Mouse (Mus musculus) midbrain, embryonic 14.5 days (tissue): ENCODE results near the gene Dmap1. TPM values are rescaled to one million over a fixed set of nuclear protein-coding genes. Genes with fewer than 3 reads are reported as not detected.
A peak's percentile ranks its signal among the peaks of the same experiment; 100 is the strongest.

Experiments
- ATAC-seq: fragments of 200-750 bp; cut with Nextera tagmentation; 2 replicates; pipeline ENCODE4 v1.8.0; 2017; ENCODE audit warnings: moderate number of reproducible peaks, moderate library complexity; ENCODE audit not compliant: low FRiP score, low TSS enrichment
- DNase-seq: peaks from one replicate; pipeline ENCODE4 v3.0.0-alpha.2; 2015
- H3K27ac ChIP-seq: fragments of 300-500 bp; sonication (generic); replicated peaks from 2 replicates; pipeline ENCODE4 v1.5.1; 2014; ENCODE audit warnings: mild to moderate bottlenecking, low read depth, low read length, moderate library complexity
- H3K27me3 ChIP-seq: fragments of 300-500 bp; sonication (generic); 2 replicates; pipeline ENCODE4 v1.6.1; 2014; ENCODE audit warnings: low read length, control low read depth, mixed read lengths; ENCODE audit not compliant: control insufficient read depth, insufficient read depth
- H3K36me3 ChIP-seq: fragments of 300-500 bp; sonication (generic); 2 replicates; pipeline ENCODE4 v1.6.1; 2014; ENCODE audit warnings: low read length, control low read depth; ENCODE audit not compliant: control insufficient read depth, insufficient read depth
- H3K4me1 ChIP-seq: fragments of 300-500 bp; sonication (generic); 2 replicates; pipeline ENCODE4 v1.6.1; 2014; ENCODE audit warnings: mild to moderate bottlenecking, antibody characterized with exemption, low read length, control low read depth; ENCODE audit not compliant: control insufficient read depth, insufficient read depth
- H3K4me2 ChIP-seq: fragments of 300-500 bp; sonication (generic); 2 replicates; pipeline ENCODE4 v1.6.1; 2014; ENCODE audit warnings: mild to moderate bottlenecking, low read length, moderate library complexity
- H3K4me3 ChIP-seq: fragments of 300-500 bp; sonication (generic); replicated peaks from 2 replicates; pipeline ENCODE4 v1.5.1; 2014; ENCODE audit warnings: low read depth, low read length
- H3K9ac ChIP-seq: fragments of 300-500 bp; sonication (generic); replicated peaks from 2 replicates; pipeline ENCODE4 v1.6.1; 2014; ENCODE audit warnings: mild to moderate bottlenecking, low read length, moderate library complexity
- H3K9me3 ChIP-seq: fragments of 300-500 bp; sonication (generic); 2 replicates; pipeline ENCODE4 v1.6.1; 2016; ENCODE audit warnings: low read length, control low read depth, mixed read lengths; ENCODE audit not compliant: control insufficient read depth
- WGBS: fragments of 180-500 bp; shearing (Covaris S2); extraction: QIAGEN DNeasy Blood & Tissue Kit; methylation state at CpG from one replicate; pipeline ENCODE4 v1.1.7; 2014; 5-methylcytosine and 5-hydroxymethylcytosine counted together
- polyA plus RNA-seq: library from polyadenylated mRNA; unstranded; fragments of >200 nt; fragmentation: Nextera tagmentation; extraction: Ambion mirVana; gene quantifications from 2 replicates; pipeline ENCODE4 v1.2.1, GENCODE M21; 2014

The Dmap1 gene
- polyA plus RNA-seq, 1 experiment from 2014 or later = 91.5 TPM

- WGBS = 86% methylated on average over 4 of the region's 4 CpGs
- H3K27me3 ChIP-seq = no peaks in the 10 kb centered on the region
- no peak overlapping the region for H3K4me3 ChIP-seq
- no peak for DNase-seq
- H3K9ac ChIP-seq = no peak overlapping the region
- H3K9me3 ChIP-seq = no peaks in the 10 kb centered on the region
- no peak for ATAC-seq
- peak overlapping the region; percentile 78 for H3K27ac ChIP-seq
- H3K36me3 ChIP-seq = no peaks in the 10 kb centered on the region
- no peak overlapping the region for H3K4me2 ChIP-seq
- H3K4me1 ChIP-seq = peaks cover 19% of the 10 kb centered on the region
These were observed 45.9 kb downstream of the Dmap1 start for GRCm38 (mm10) chr4:117636152-117636551.

GRCm38 (mm10) chr4:117634642-117635041 is 47.4 kb downstream of the Dmap1 start:
- Histone ChIP-seq H3K4me3 (no peak overlapping the region), H3K27ac (no peak overlapping the region), H3K4me2 (no peak overlapping the region), H3K27me3 (no peaks in the 10 kb centered on the region), H3K9me3 (no peaks in the 10 kb centered on the region), H3K36me3 (no peaks in the 10 kb centered on the region), H3K4me1 (peaks cover 21% of the 10 kb centered on the region), H3K9ac (no peak overlapping the region)
- ATAC-seq = no peak
- no peak for DNase-seq
- 88% methylated on average over 7 of the region's 7 CpGs for WGBS

- Histone ChIP-seq H3K4me3 (no peak overlapping the region), H3K4me2 (no peak overlapping the region), H3K9me3 (no peaks in the 10 kb centered on the region), H3K4me1 (peaks cover 21% of the 10 kb centered on the region), H3K9ac (no peak overlapping the region), H3K27ac (0 out of 2 replicates have a peak overlapping the region, but pooled peaks have one; percentile 1), H3K36me3 (no peaks in the 10 kb centered on the region), H3K27me3 (no peaks in the 10 kb centered on the region)
- DNase-seq (no peak), ATAC-seq (no peak)
- 75% methylated on average over 5 of the region's 5 CpGs for WGBS
These were observed 48.5 kb downstream of the Dmap1 start for GRCm38 (mm10) chr4:117633527-117633926.

GRCm38 (mm10) chr4:117630053-117630670 is 51.9 kb downstream of the Dmap1 start:
- DNase-seq (no peak), ATAC-seq (no peak)
- no peaks in the 10 kb centered on the region for H3K36me3 ChIP-seq
- H3K9ac ChIP-seq = 0 out of 2 replicates have a peak overlapping the region, but pooled peaks have one; percentile 7
- H3K27me3 ChIP-seq = no peaks in the 10 kb centered on the region
- H3K9me3 ChIP-seq = no peaks in the 10 kb centered on the region
- WGBS = 78% methylated on average over 6 of the region's 6 CpGs
- H3K4me2 ChIP-seq = no peak overlapping the region
- H3K4me3 ChIP-seq = no peak overlapping the region
- no peak overlapping the region for H3K27ac ChIP-seq
- peaks cover 5% of the 10 kb centered on the region for H3K4me1 ChIP-seq

- H3K9me3 ChIP-seq = no peaks in the 10 kb centered on the region
- DNase-seq (no peak), ATAC-seq (no peak)
- H3K4me2 ChIP-seq = no peak overlapping the region
- no peak overlapping the region for H3K4me3 ChIP-seq
- no peak overlapping the region for H3K27ac ChIP-seq
- H3K27me3 ChIP-seq = no peaks in the 10 kb centered on the region
- peaks cover 5% of the 10 kb centered on the region for H3K4me1 ChIP-seq
- peaks cover 6% of the 10 kb centered on the region; the same call in 1 of the 2 replicates for H3K36me3 ChIP-seq
- no peak overlapping the region for H3K9ac ChIP-seq
- 58% methylated on average over 1 of the region's 1 CpGs for WGBS
These were observed 53.6 kb downstream of the Dmap1 start for GRCm38 (mm10) chr4:117628464-117628863.

Other genes starting within 250 kb of the Dmap1 start
- 103 and 110 TPM in 2 replicates for gene Rnf220, start 185.2 kb downstream of the Dmap1 start, polyA plus RNA-seq
- gene Eri3, start 131.9 kb downstream of the Dmap1 start, polyA plus RNA-seq = 267 and 284 TPM in 2 replicates
- gene Gm12845, start 42.1 kb upstream of the Dmap1 start, polyA plus RNA-seq = not detected in 2 replicates
- not detected in 2 replicates for gene Klf17, start 83.4 kb upstream of the Dmap1 start, polyA plus RNA-seq
- gene Slc6a9, start 152.2 kb upstream of the Dmap1 start, polyA plus RNA-seq = 18.4 and 26.4 TPM in 2 replicates
- gene Ccdc24, start 190.3 kb upstream of the Dmap1 start, polyA plus RNA-seq = 3.0 TPM in 2 replicates
- gene B4galt2, start 201.2 kb upstream of the Dmap1 start, polyA plus RNA-seq = 78.1 and 94.2 TPM in 2 replicates
- gene Atp6v0b, start 205.1 kb upstream of the Dmap1 start, polyA plus RNA-seq = 528 and 640 TPM in 2 replicates
- 20.6 and 26.1 TPM in 2 replicates for gene Dph2, start 209.8 kb upstream of the Dmap1 start, polyA plus RNA-seq
- gene Ipo13, start 232.7 kb upstream of the Dmap1 start, polyA plus RNA-seq = 56.0 and 62.7 TPM in 2 replicates
- gene Artn, start 247.5 kb upstream of the Dmap1 start, polyA plus RNA-seq = 0.50 and 0.66 TPM in 2 replicates